Mouse (Mus musculus) Patski (cell line): Measurements from ENCODE around the gene Cyp1a1. TPM values are rescaled to one million over a fixed set of nuclear protein-coding genes. Genes with fewer than 3 reads are reported as not detected.

ENCODE experiments used
- ATAC-seq: fragments of 100-300 bp; one replicate; pipeline ENCODE4 v1.8.0; 2021
- CTCF ChIA-PET: fragments of 350-600 bp; sonication (Branson Sonifier 250); formaldehyde crosslinking; loops from one replicate; lab custom pipeline; 2022; ENCODE audit warnings: inconsistent platforms; lab: Charles Lee
- POLR2A ChIA-PET: fragments of 350-600 bp; sonication (Branson Sonifier 250); formaldehyde crosslinking; loops from one replicate; lab custom pipeline; 2022; ENCODE audit warnings: antibody characterized with exemption, inconsistent platforms; lab: Charles Lee
- DNase-seq: peaks from one replicate; pipeline ENCODE4 v3.0.0-alpha.2; 2011; ENCODE audit warnings: low read depth, low spot score
- H3K27me3 ChIP-seq: fragments of 371-371 bp; one replicate; pipeline ENCODE4 v1.5.1; 2021
- CTCF ChIP-seq: fragments of 100-300 bp; IDR thresholded peaks from one replicate; pipeline ENCODE4 v1.5.1; 2021
- in situ Hi-C: fragments of 300-500 bp; cut with MboI; formaldehyde crosslinking; loops from 3 replicates; pipeline ENCODE4 v1.11.1; 2018; ENCODE audit warnings: low pct_unique_long_range_greater_than_20kb, mixed read lengths
- polyA plus RNA-seq: library from polyadenylated mRNA; unstranded; gene quantifications from one replicate; pipeline ENCODE4 v1.2.3, GENCODE M21; 2021

The Cyp1a1 gene
- polyA plus RNA-seq, 1 experiment from 2014 or later, result not detected

DNA sequence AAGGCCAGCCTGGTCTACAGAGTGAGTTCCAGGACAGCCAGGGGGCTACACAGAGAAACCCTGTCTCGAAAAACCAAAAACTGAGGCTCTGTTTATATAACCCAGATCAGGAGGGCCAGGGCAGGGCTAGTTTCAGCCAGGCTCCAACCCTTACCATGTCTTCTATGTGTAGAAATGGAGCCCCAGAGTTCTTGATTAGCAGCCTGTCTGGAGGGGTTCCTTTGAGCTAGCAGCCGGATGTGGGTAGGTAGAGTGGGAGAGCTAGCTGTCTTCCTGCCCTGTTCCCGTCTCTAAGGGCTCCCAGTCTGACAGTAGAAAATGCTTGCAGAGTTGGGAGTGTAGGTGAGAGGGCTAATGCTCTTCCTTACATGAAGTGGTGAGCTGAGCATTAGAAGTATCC is 20.6 kb upstream of the Cyp1a1 start:
- ATAC-seq (no peak), DNase-seq (no peak)
- H3K27me3 ChIP-seq, result peaks cover 10% of the 10 kb centered on the region
- ChIA-PET CTCF (no interaction called here), POLR2A (no interaction called here)
- in situ Hi-C loops, result no loop called here
- no peak for TF ChIP-seq CTCF

DNA sequence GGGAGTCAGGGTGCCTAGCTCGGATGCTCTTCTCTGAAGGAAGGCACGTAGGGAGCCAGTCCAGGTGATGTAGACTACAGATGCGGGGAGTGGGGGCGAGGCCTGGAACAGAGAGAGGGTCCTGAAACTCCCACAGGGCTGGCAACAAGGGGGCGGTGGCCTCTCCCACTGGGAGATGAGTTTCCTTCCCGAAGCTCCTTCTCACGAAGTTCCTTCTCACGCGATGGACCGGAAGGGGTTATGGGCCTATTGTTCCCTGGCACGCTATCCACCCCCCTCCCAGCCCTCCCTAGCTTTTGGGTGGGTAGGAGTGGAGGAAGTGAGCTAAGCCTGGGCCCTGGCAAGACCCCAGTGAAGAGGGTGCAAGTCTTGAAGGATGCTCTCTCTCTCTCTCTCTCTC is 19.9 kb upstream of the Cyp1a1 start:
- no peak for ATAC-seq
- H3K27me3 ChIP-seq, result peaks cover 10% of the 10 kb centered on the region
- DNase-seq, result no peak
- in situ Hi-C loops, result no loop called here
- CTCF ChIA-PET, result interaction anchor here (0.9 kb wide), 1 partner anchor 9 kb away, joined by 3 read pairs; no protein-coding TSS in a partner anchor
- TF ChIP-seq CTCF, result no peak
- POLR2A ChIA-PET, result no interaction called here

GRCm38 (mm10) chr9:57668277-57668676 is 19.5 kb upstream of the Cyp1a1 start:
- in situ Hi-C loops, result no loop called here
- CTCF ChIA-PET, result interaction anchor here (0.9 kb wide), 1 partner anchor 9 kb away, joined by 3 read pairs; no protein-coding TSS in a partner anchor
- POLR2A ChIA-PET, result no interaction called here

DNA sequence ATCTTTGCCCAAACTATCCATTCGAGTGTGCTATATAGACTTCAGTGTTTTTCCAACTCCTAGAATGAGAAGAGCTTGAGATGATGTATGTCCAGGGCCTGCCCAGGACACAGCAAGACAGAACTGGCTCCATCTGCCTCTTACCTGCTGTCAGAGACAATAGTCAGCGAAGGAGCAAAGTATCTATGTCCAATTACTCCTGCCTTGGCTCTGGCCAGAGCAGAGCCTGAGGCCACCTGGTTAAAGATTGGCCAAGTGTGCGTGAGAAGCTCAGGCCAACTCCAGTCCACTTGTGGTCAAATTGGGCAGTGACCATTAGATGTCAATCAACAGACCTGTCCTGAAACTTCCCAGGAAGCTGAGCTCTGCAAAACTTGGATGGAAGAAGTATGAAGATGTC is 18.2 kb upstream of the Cyp1a1 start:
- in situ Hi-C loops, result no loop called here
- CTCF ChIA-PET, result interaction anchor here (1.1 kb wide), 1 partner anchor 10 kb away, joined by 6 read pairs; no protein-coding TSS in a partner anchor
- peaks cover 10% of the 10 kb centered on the region for H3K27me3 ChIP-seq
- DNase-seq (no peak), ATAC-seq (no peak)
- TF ChIP-seq CTCF, result no peak
- POLR2A ChIA-PET, result no interaction called here

More at GRCm38 (mm10) chr9:57668277-57668676, 19.5 kb upstream of the Cyp1a1 start:
- no peak for ATAC-seq
- no peak for TF ChIP-seq CTCF
- DNase-seq, result no peak
- peaks cover 10% of the 10 kb centered on the region for H3K27me3 ChIP-seq

DNA sequence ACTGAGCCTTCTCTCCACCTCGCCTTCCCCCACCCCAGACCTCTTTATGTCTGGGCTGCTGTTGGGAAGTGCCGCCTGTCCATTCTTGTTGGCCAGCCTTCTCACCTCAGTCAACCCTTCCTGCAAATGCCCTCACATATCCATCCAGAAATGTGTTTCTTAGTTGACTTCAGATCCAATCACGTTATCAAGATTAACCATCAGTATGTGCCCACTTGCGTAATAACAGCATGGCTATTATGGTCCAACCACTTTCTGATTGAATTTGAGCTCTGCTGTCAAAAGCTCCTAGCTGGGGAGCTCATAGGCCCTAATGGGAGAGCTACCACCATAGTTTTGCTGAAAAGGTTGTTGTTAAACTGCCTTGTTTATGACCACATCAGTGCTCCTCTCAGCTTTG is 16.7 kb upstream of the Cyp1a1 start:
- in situ Hi-C loops, result no loop called here
- peaks cover 5% of the 10 kb centered on the region for H3K27me3 ChIP-seq
- TF ChIP-seq CTCF, result no peak
- ATAC-seq (no peak), DNase-seq (no peak)
- CTCF ChIA-PET, result no interaction called here
- POLR2A ChIA-PET, result no interaction called here

- POLR2A ChIA-PET, result no interaction called here
- TF ChIP-seq CTCF, result no peak
Observed at GRCm38 (mm10) chr9:57671500-57671899, 16.2 kb upstream of the Cyp1a1 start.

GRCm38 (mm10) chr9:57681411-57681810 is 6.3 kb upstream of the Cyp1a1 start:
- ChIA-PET CTCF (no interaction called here), POLR2A (no interaction called here)
- peaks cover 35% of the 10 kb centered on the region for H3K27me3 ChIP-seq
- in situ Hi-C loops, result no loop called here
- no peak for TF ChIP-seq CTCF
- DNase-seq (no peak), ATAC-seq (no peak)

More at GRCm38 (mm10) chr9:57671500-57671899, 16.2 kb upstream of the Cyp1a1 start:
- in situ Hi-C loops, result no loop called here
- CTCF ChIA-PET, result no interaction called here
- DNase-seq, result no peak
- ATAC-seq, result no peak
- H3K27me3 ChIP-seq, result peaks cover 5% of the 10 kb centered on the region

DNA sequence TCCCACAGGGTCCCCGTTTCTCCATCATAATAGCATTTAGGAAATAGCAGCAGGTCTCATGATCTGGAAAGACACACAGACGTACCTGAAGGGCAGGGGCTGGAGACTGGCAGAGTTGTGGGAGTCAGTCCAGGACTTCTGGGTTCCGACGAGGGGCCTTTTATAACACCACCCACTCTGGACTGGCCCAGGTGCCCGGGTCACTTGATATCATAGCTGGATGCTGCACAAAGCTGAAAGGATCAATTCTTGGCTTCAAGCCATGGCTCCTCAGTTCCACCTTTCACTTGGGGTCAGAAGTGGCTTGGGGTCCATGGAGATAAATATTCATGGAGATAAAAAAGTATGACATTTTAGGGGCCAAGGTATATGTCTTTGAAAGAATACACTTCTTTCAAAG is 4.2 kb upstream of the Cyp1a1 start, which contains the start of gene Cyp1a2:
TSS of gene Cyp1a2 (minus strand) at position 184 of the 400 bp plus-strand sequence.
- TF ChIP-seq CTCF, result no peak
- ATAC-seq (no peak), DNase-seq (no peak)
- ChIA-PET CTCF (no interaction called here), POLR2A (no interaction called here)
- peaks cover 31% of the 10 kb centered on the region for H3K27me3 ChIP-seq
- in situ Hi-C loops, result no loop called here

- no peak for TF ChIP-seq CTCF
- ChIA-PET POLR2A (no interaction called here), CTCF (no interaction called here)
- no peak for DNase-seq
- H3K27me3 ChIP-seq, result peaks cover 17% of the 10 kb centered on the region
- ATAC-seq, result no peak
- in situ Hi-C loops, result no loop called here
Observed at GRCm38 (mm10) chr9:57686011-57686410, 1.7 kb upstream of the Cyp1a1 start.

- DNase-seq, result no peak
- TF ChIP-seq CTCF, result no peak
- in situ Hi-C loops, result no loop called here
- CTCF ChIA-PET, result interaction anchor here (1.5 kb wide), 1 partner anchor 18 kb away, joined by 3 read pairs; no protein-coding TSS in a partner anchor
- peaks cover 14% of the 10 kb centered on the region for H3K27me3 ChIP-seq
- no peak for ATAC-seq
- POLR2A ChIA-PET, result no interaction called here
Observed at GRCm38 (mm10) chr9:57688158-57688557, 430 bp downstream of the Cyp1a1 start.

DNA sequence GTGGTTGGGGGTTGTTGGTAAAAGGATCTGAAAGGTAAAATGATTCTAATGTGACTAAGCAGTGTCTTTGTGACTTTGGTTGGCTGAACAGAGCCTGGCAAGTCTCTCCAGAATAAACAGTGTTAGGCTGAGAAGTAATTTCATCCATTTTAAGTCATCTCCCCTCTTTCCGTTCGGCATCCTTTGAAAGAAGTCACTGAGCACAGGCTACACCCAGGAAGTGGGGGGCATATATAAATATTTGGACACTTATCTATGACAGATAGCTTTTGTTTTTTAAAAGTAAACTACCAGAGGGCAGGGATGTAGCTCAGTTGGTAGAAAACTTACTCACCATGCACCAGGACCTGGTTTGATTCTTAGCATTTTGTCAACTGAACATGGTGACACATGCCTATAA is 878 bp downstream of the Cyp1a1 start:
- no peak for TF ChIP-seq CTCF
- in situ Hi-C loops, result no loop called here

GRCm38 (mm10) chr9:57694108-57694507 is 6.4 kb downstream of the Cyp1a1 start:
- in situ Hi-C loops, result no loop called here
- ChIA-PET POLR2A (no interaction called here), CTCF (no interaction called here)
- TF ChIP-seq CTCF, result no peak
- DNase-seq (no peak), ATAC-seq (no peak)
- peaks cover 24% of the 10 kb centered on the region for H3K27me3 ChIP-seq

More for the DNA sequence above, 878 bp downstream of the Cyp1a1 start:
- H3K27me3 ChIP-seq, result peaks cover 14% of the 10 kb centered on the region
- ChIA-PET CTCF (interaction anchor here (1.5 kb wide), 1 partner anchor 18 kb away, joined by 3 read pairs; no protein-coding TSS in a partner anchor), POLR2A (no interaction called here)
- no peak for ATAC-seq
- DNase-seq, result no peak
